In genomic region chr4:41699783-41700182, GRCm38 (mm10) we compare ENCODE assay signal across 8 mouse cellular contexts. TPM values are rescaled to one million over a fixed set of nuclear protein-coding genes. Genes with fewer than 3 reads are reported as not detected.
A peak's percentile ranks its signal among the peaks of the same experiment; 100 is the strongest.
DNase-seq lines count a peak whose midpoint lies in the region; ATAC-seq and TF ChIP-seq lines count a peak whose summit lies in the region.
"Not testable (repeated sequence)": the region's sequence is repeated elsewhere in the genome, so short reads cannot be mapped to it uniquely, and the experiment has no call there.

TSS of gene Il11ra1 (plus strand) at chr4:41699989.

- TF ChIP-seq EP300 in stomach, postnatal 0 days (optimal IDR thresholded peaks at IDR 0.05), result not testable (repeated sequence)

- not testable (repeated sequence) for H3K4me1 ChIP-seq in embryonic fibroblast, embryonic 13.5 days (ENCODE audit: control insufficient read depth, insufficient read depth, low read length); limb, embryonic 15.5 days; midbrain, embryonic 11.5 days (ENCODE audit: control insufficient read depth, insufficient read depth, low read length); stomach, postnatal 0 days (replicated peaks; ENCODE audit: control insufficient read depth, insufficient read depth)
- peaks cover 17% of the 10 kb centered on the region for H3K4me1 ChIP-seq in hindbrain, embryonic 10.5 days (replicated peaks)

- 72% methylated on average over 10 of the region's 10 CpGs for WGBS in hindbrain, embryonic 10.5 days
- 82% methylated on average over 10 of the region's 10 CpGs for WGBS in limb, embryonic 15.5 days
- WGBS in midbrain, embryonic 11.5 days, result 89% methylated on average over 9 of the region's 10 CpGs
- 89% methylated on average over 9 of the region's 10 CpGs for WGBS in stomach, postnatal 0 days

- not testable (repeated sequence) for H3K27ac ChIP-seq in embryonic fibroblast, embryonic 13.5 days (ENCODE audit: insufficient read depth, low read length); hindbrain, embryonic 10.5 days; limb, embryonic 15.5 days; midbrain, embryonic 11.5 days (ENCODE audit: low read depth, low read length); stomach, postnatal 0 days (replicated peaks)
- H3K27ac ChIP-seq in layer of hippocampus, adult 2 months, result peak within 1 kb of the TSS; percentile 43; the same call in 1 of the 2 replicates

- not testable (repeated sequence) for H3K4me3 ChIP-seq in embryonic fibroblast, embryonic 13.5 days (ENCODE audit: insufficient read depth, low read length); hindbrain, embryonic 10.5 days; layer of hippocampus, adult 2 months; limb, embryonic 15.5 days; midbrain, embryonic 11.5 days (ENCODE audit: low read depth, low read length); stomach, postnatal 0 days (ENCODE audit: low read depth, low read length)

- peaks cover 11% of the 10 kb centered on the region for H3K27me3 ChIP-seq in hindbrain, embryonic 10.5 days (ENCODE audit: insufficient read depth, poor library complexity, severe bottlenecking)
- peaks cover 16% of the 10 kb centered on the region for H3K27me3 ChIP-seq in limb, embryonic 15.5 days
- H3K27me3 ChIP-seq in midbrain, embryonic 11.5 days (ENCODE audit: control insufficient read depth, insufficient read depth, low read length); stomach, postnatal 0 days (ENCODE audit: control insufficient read depth, insufficient read depth, low read length): not testable (repeated sequence)

- not testable (repeated sequence) for ATAC-seq in granulocyte monocyte progenitor cell, adult 5-6 weeks (replicated peaks; ENCODE audit: poor library complexity, severe bottlenecking); limb, embryonic 15.5 days (ENCODE audit: insufficient number of reproducible peaks, low FRiP score, low TSS enrichment, low read depth); midbrain, embryonic 11.5 days (ENCODE audit: low FRiP score); stomach, postnatal 0 days (ENCODE audit: low FRiP score, low TSS enrichment)

- H3K36me3 ChIP-seq in hindbrain, embryonic 10.5 days; limb, embryonic 15.5 days; midbrain, embryonic 11.5 days (ENCODE audit: control insufficient read depth, insufficient read depth, low read length); stomach, postnatal 0 days (ENCODE audit: control insufficient read depth, insufficient read depth, low read length): not testable (repeated sequence)

- not testable (repeated sequence) for TF ChIP-seq POLR2A in embryonic fibroblast, embryonic 13.5 days (IDR thresholded peaks at IDR 0.05; ENCODE audit: low read depth, low read length)

- DNase-seq in adrenal gland, postnatal 25 days; hindbrain, embryonic 10.5 days (ENCODE audit: low spot score); layer of hippocampus, adult 2 months (ENCODE audit: low spot score in 2 of 2); midbrain, embryonic 11.5 days (ENCODE audit: low spot score, missing footprints); stomach, postnatal 0 days (ENCODE audit: low spot score): not testable (repeated sequence)

- not testable (repeated sequence) for TF ChIP-seq CTCF in embryonic fibroblast, embryonic 13.5 days (IDR thresholded peaks at IDR 0.05; ENCODE audit: borderline replicate concordance, insufficient read depth, low read length); layer of hippocampus, adult 2 months (conservative IDR thresholded peaks at IDR 0.05); stomach, postnatal 0 days (IDR thresholded peaks at IDR 0.05; ENCODE audit: low read depth)

- not testable (repeated sequence) for H3K9me3 ChIP-seq in hindbrain, embryonic 10.5 days; limb, embryonic 15.5 days; midbrain, embryonic 11.5 days (ENCODE audit: control insufficient read depth, low read length); stomach, postnatal 0 days (ENCODE audit: control insufficient read depth, low read length)

- H3K4me2 ChIP-seq in limb, embryonic 15.5 days; midbrain, embryonic 11.5 days; stomach, postnatal 0 days (replicated peaks; ENCODE audit: low read depth): not testable (repeated sequence)

- not testable (repeated sequence) for H3K9ac ChIP-seq in limb, embryonic 15.5 days; midbrain, embryonic 11.5 days (ENCODE audit: low read length); stomach, postnatal 0 days (ENCODE audit: low read length)

RNA-seq across cellular contexts. Expression of gene Il11ra1, which starts in this region (rescaled TPM):
- 56.7 and 83.4 TPM in 2 replicates for total RNA-seq in adrenal gland, postnatal 25 days (2021)
- 78.5 and 97.4 TPM in 2 replicates for polyA plus RNA-seq in embryonic fibroblast, embryonic 13.5 days (2011; ENCODE audit: insufficient read length, low read depth, missing spikeins)
- total RNA-seq in granulocyte monocyte progenitor cell, adult 5-6 weeks (2014; fragmentation: Nextera tagmentation), result 66.9 and 71.4 TPM in 2 replicates
- 102 and 103 TPM in 2 replicates for total RNA-seq in granulocyte monocyte progenitor cell, adult 5-6 weeks (2017)
- 84.3 and 91.4 TPM in 2 replicates for polyA plus RNA-seq in hindbrain, embryonic 10.5 days (2016; fragmentation: Nextera tagmentation; extraction: Ambion mirVana)
- 10 to 100 TPM; 39.1 to 43.3 TPM for total RNA-seq in layer of hippocampus, adult 2 months (2021)
- 431 and 444 TPM in 2 replicates for polyA plus RNA-seq in limb, embryonic 15.5 days (2015; fragmentation: Nextera tagmentation; extraction: Ambion mirVana)
- polyA plus RNA-seq in midbrain, embryonic 11.5 days (2014; fragmentation: Nextera tagmentation; extraction: Ambion mirVana), result 55.2 and 57.9 TPM in 2 replicates
- 73.7 and 80.0 TPM in 2 replicates for polyA plus RNA-seq in stomach, postnatal 0 days (2015; fragmentation: Nextera tagmentation; extraction: Ambion mirVana)
